Mouse (Mus musculus) lung, adult 18-20 months (tissue): ENCODE data around the gene Pdilt.

Experiments used
- DNase-seq, 2 experiments: peaks; one replicate each; pipeline ENCODE4 v3.0.0; 2022; ENCODE audit warnings: mixed read lengths in 2 of 2

The Pdilt gene

DNA sequence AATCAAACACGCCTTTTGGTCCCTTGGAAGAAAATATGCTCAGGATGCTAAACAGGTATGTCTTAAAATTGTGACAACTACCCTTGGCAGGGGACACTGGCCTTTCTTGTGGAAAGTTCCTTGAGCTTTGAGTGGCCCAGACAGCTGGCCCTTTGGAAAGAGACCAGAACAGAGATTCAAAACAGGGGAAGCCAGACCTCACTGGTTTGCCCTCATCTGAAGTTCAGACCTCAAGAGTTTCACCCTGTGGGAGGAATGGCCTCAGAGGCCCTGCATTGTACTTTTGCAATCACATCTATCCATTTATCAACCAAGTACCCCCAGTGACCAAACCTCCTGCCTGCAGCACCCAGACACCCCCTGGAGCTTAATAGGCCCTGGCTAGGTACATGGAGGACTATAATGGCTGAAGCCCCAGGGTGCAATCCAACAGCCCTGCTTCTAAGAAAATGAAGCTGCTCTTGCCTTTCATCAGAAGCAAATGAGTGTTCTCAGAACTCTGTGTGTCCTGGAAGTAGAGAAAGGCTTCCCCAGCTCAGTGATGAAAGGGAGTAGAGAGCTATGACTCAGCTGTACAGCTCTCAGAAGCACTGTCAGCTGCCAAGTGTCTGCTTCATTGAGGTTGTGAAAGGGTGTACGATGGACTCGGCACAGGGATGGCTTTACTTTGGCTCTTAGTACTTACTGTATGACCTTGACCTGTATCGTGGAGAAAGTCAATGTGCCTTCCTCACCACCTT lies 33.1 kb downstream of the Pdilt start:
- DNase-seq, result no peak

- no peak for DNase-seq
Measured at GRCm38 (mm10) chr7:119486683-119487082, 36.6 kb downstream of the Pdilt start.

DNA sequence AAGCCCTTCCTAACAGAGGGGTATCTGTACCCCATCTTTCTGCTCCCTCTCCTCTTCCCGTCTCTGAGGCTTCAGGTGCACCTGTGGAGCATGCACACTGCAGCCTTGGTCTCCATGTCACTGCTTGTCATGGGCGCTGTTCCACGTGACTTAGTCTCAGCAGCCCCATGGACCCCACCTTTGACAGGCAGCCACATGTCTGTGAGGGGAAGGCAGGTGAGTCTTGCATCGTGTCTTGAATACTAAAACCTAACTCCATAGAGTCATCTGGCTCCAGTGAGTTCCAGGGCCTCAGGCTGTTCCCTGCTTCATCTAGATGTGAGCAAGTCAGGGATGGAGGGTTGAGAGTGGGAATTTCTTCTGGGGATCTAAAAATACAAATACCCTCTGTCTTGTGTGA lies 39.1 kb downstream of the Pdilt start:
- no peak for DNase-seq

DNA sequence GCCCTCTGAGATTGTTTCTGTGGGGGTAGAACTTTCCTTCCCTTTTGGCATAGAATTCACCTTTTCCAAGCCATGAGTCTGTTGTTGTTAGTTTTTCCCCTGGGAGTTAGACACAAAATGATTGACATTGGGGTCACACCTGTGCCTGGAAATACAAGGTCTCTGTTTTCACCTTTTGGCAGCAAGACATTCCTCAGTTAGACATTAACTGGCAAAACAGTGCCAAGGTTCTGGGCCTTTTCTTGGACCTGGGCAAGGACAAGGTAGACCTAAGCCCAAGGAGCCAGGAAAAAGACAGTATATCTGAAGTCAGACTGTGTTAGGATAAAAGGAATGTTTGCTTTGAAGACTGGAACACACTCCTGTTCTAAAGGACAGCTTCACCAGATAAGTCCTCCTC lies 44.0 kb downstream of the Pdilt start, which contains the start of gene Umod:
Umod (minus strand) TSS at position 27 of the 400 bp plus-strand sequence.
- no peak for DNase-seq

- no peak for DNase-seq
Measured at GRCm38 (mm10) chr7:119476500-119477389, 46.5 kb downstream of the Pdilt start.

DNA sequence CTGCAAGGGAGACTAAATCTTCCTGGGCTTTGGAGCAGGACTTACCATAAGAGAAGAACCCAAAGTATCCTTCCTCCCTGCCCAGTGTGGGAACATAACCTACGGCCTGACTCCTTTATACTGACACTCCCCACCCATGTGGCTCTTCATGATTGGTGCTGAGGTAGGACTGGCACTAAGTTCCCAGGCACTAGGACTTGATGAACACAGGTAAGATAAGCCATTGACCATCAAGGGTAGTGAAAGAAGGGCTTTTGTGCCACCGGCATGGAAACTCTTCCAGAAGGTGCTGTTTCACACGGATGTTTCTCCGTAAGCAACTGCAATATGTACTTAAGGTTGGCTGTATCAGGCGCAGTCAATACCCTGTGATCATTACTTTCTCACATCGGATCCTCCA lies 64.1 kb downstream of the Pdilt start, which contains the start of gene Gp2:
Gp2 (minus strand) TSS at position 101 of the 400 bp plus-strand sequence.
- no peak for DNase-seq

GRCm38 (mm10) chr7:119454192-119454591 lies 69.1 kb downstream of the Pdilt start:
- no peak for DNase-seq

GRCm38 (mm10) chr7:119443849-119444248 lies 79.4 kb downstream of the Pdilt start:
- no peak for DNase-seq

- DNase-seq, result no peak
Measured at GRCm38 (mm10) chr7:119441938-119442337, 81.4 kb downstream of the Pdilt start.
